Mouse (Mus musculus): ENCODE measurements around the gene Aldh1a3. TPM values are rescaled to one million over a fixed set of nuclear protein-coding genes. Genes with fewer than 3 reads are reported as not detected.

Aldh1a3 gene
- polyA plus RNA-seq, 1 experiment = 2.0 TPM

DNA sequence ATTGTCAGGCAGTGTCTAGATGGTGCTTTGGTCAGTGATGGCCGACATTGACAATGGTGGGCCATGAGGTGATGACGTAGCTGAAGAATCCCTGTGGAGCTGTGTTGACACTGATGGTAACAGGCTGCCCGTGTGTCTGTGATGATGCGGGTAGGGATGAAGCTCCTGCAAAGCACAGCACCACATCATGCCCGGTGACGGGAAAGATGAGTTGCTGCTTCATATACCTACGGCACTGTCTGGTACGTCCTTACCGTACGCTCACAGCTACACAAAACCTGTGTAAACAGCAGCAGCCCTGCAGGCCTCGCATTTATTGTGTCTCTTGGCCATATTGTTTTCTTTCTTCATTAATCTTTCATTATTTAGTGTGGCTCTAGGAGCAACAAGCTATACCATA lies 62.8 kb downstream of the Aldh1a3 start:
- no peaks in the 10 kb centered on the region for H3K4me1 ChIP-seq (ENCODE audit: control insufficient read depth, insufficient read depth, low read length)
- TF ChIP-seq CTCF (IDR thresholded peaks at IDR 0.05; ENCODE audit: low read depth, low read length) (no peak), POLR2A (IDR thresholded peaks at IDR 0.05; ENCODE audit: insufficient read depth, low read length) (no peak), EP300 (IDR thresholded peaks at IDR 0.05; ENCODE audit: insufficient read depth, low read depth, low read length) (no peak)

DNA sequence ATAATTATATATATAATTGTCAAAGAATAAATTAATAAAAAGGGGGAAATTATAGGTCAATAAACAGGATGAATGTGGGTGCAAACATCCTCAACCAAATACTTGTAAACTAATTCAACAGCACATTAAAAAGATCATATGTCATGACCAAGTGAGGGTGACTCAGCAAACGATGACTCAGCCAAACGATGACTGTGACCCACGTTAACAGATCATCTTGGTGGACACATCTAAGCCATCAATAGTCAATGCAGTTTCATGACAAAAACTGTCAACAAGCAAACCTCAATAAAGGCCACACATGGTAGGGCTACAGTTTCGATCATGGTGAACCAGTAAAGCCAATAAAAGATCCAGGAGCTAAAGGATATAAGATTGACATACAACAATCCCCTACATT lies 68.3 kb downstream of the Aldh1a3 start:
- Histone ChIP-seq H3K9ac (ENCODE audit: low read depth, poor library complexity, severe bottlenecking) (no peak overlapping the region), H3K4me1 (ENCODE audit: control insufficient read depth, insufficient read depth, low read length) (no peaks in the 10 kb centered on the region), H3K9me3 (replicated peaks; ENCODE audit: control insufficient read depth, insufficient read depth, low read length, poor library complexity, severe bottlenecking) (no peaks in the 10 kb centered on the region), H3K4me3 (ENCODE audit: low read depth, low read length) (no peak overlapping the region), H3K36me3 (ENCODE audit: control insufficient read depth, insufficient read depth, low read length, poor library complexity, severe bottlenecking) (no peaks in the 10 kb centered on the region), H3K27me3 (ENCODE audit: control insufficient read depth, insufficient read depth, low read length, poor library complexity, severe bottlenecking) (no peaks in the 10 kb centered on the region), H3K27ac (ENCODE audit: insufficient read depth, low read length) (no peak overlapping the region)
- no peak for TF ChIP-seq EP300 (IDR thresholded peaks at IDR 0.05; ENCODE audit: insufficient read depth, low read depth, low read length)
- no peak for TF ChIP-seq POLR2A (IDR thresholded peaks at IDR 0.05; ENCODE audit: insufficient read depth, low read length)

More for the DNA sequence above, 62.8 kb downstream of the Aldh1a3 start:
- H3K9me3 ChIP-seq (replicated peaks; ENCODE audit: control insufficient read depth, insufficient read depth, low read length, poor library complexity, severe bottlenecking) = no peaks in the 10 kb centered on the region
- H3K9ac ChIP-seq (ENCODE audit: low read depth, poor library complexity, severe bottlenecking) = no peak overlapping the region
- no peaks in the 10 kb centered on the region for H3K27me3 ChIP-seq (ENCODE audit: control insufficient read depth, insufficient read depth, low read length, poor library complexity, severe bottlenecking)
- H3K36me3 ChIP-seq (ENCODE audit: control insufficient read depth, insufficient read depth, low read length, poor library complexity, severe bottlenecking) = no peaks in the 10 kb centered on the region
- no peak overlapping the region for H3K27ac ChIP-seq (ENCODE audit: insufficient read depth, low read length)
- no peak overlapping the region for H3K4me3 ChIP-seq (ENCODE audit: low read depth, low read length)

DNA sequence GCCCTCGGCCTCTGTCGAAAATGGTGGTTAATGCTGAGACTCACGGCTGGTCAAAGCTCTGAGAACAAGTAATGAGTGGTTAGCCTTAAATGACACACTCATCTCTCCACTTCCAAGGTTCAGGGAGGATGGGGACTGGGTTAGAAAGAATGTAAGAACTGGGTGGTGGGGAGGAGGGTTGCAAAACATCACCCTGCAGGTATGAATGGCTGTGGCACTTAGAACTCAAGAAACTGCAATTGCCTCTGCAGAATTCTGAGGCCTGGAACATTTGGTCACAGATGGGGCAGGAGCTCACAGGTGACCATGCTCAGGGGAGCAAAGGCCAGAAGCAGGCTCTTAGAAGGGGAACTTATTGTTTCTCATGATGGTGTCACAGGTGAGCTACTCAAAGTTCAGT lies 68.9 kb downstream of the Aldh1a3 start:
- Histone ChIP-seq H3K9me3 (replicated peaks; ENCODE audit: control insufficient read depth, insufficient read depth, low read length, poor library complexity, severe bottlenecking) (no peaks in the 10 kb centered on the region), H3K36me3 (ENCODE audit: control insufficient read depth, insufficient read depth, low read length, poor library complexity, severe bottlenecking) (no peaks in the 10 kb centered on the region), H3K9ac (ENCODE audit: low read depth, poor library complexity, severe bottlenecking) (no peak overlapping the region), H3K27ac (ENCODE audit: insufficient read depth, low read length) (no peak overlapping the region), H3K27me3 (ENCODE audit: control insufficient read depth, insufficient read depth, low read length, poor library complexity, severe bottlenecking) (no peaks in the 10 kb centered on the region), H3K4me3 (ENCODE audit: low read depth, low read length) (no peak overlapping the region), H3K4me1 (ENCODE audit: control insufficient read depth, insufficient read depth, low read length) (no peaks in the 10 kb centered on the region)
- TF ChIP-seq CTCF (IDR thresholded peaks at IDR 0.05; ENCODE audit: low read depth, low read length) (no peak), POLR2A (IDR thresholded peaks at IDR 0.05; ENCODE audit: insufficient read depth, low read length) (no peak), EP300 (IDR thresholded peaks at IDR 0.05; ENCODE audit: insufficient read depth, low read depth, low read length) (no peak)

DNA sequence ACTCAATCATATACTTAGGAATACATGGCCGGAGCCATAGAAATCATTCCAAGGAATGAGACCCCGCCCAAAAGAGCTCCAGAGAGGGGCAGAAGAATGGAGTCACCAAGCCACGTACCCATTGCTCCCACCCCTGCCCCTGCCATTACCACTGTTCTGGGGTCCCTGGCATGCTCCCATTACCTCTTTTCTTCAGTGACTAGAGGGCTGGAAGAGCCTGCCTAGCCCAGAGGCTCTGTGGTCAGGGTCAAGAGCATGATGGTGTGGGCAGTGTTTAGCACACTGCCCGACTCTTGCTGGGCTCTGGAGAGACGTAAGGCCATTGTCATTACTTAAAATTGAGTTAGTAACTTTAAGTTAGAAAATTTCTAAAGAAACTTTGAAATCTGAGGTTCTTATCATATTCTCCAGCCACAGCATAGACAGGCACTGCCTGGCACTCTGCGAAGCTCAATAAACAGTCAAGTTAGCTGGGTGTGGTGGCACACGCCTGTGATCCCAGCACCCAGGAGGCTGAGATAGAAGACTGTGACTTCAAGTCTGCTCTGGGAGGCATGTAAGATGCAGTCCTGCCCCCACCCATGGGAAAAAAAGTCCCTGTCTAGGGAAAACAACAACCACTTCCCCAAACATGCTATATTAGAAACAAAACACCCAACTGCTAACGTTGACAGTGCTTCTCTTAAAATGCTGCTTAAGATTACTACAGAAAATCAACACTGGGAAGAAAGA lies 71.4 kb downstream of the Aldh1a3 start:
- H3K9ac ChIP-seq (ENCODE audit: low read depth, poor library complexity, severe bottlenecking) = no peak overlapping the region
- H3K9me3 ChIP-seq (replicated peaks; ENCODE audit: control insufficient read depth, insufficient read depth, low read length, poor library complexity, severe bottlenecking) = no peaks in the 10 kb centered on the region
- H3K27me3 ChIP-seq (ENCODE audit: control insufficient read depth, insufficient read depth, low read length, poor library complexity, severe bottlenecking) = no peaks in the 10 kb centered on the region
- no peaks in the 10 kb centered on the region for H3K36me3 ChIP-seq (ENCODE audit: control insufficient read depth, insufficient read depth, low read length, poor library complexity, severe bottlenecking)
- H3K4me1 ChIP-seq (ENCODE audit: control insufficient read depth, insufficient read depth, low read length) = no peaks in the 10 kb centered on the region
- no peak overlapping the region for H3K27ac ChIP-seq (ENCODE audit: insufficient read depth, low read length)
- TF ChIP-seq CTCF (IDR thresholded peaks at IDR 0.05; ENCODE audit: low read depth, low read length) (no peak), EP300 (IDR thresholded peaks at IDR 0.05; ENCODE audit: insufficient read depth, low read depth, low read length) (no peak), POLR2A (IDR thresholded peaks at IDR 0.05; ENCODE audit: insufficient read depth, low read length) (no peak)
- H3K4me3 ChIP-seq (ENCODE audit: low read depth, low read length) = no peak overlapping the region

DNA sequence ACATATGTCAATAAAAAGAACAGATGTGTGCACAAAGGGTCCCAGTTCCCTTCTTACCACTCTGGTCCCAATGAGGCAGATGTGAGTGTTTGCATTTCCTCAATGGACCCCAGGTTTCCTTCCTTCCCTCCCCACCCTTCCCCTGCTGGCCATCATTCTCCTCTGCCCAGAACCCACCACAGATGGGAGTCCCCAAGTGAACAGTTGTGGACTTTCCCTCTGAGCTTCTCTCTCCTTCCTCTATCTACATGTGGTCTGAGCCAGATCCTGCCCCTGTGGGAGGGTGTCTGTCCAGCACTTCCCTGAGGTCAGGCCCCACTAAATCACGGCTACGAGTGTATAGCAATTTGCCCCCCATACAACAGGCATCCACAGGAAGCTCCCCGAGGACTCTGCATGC lies 72.4 kb downstream of the Aldh1a3 start:
- Histone ChIP-seq H3K27me3 (ENCODE audit: control insufficient read depth, insufficient read depth, low read length, poor library complexity, severe bottlenecking) (no peaks in the 10 kb centered on the region), H3K36me3 (ENCODE audit: control insufficient read depth, insufficient read depth, low read length, poor library complexity, severe bottlenecking) (no peaks in the 10 kb centered on the region), H3K27ac (ENCODE audit: insufficient read depth, low read length) (no peak overlapping the region), H3K4me1 (ENCODE audit: control insufficient read depth, insufficient read depth, low read length) (no peaks in the 10 kb centered on the region), H3K4me3 (ENCODE audit: low read depth, low read length) (no peak overlapping the region), H3K9ac (ENCODE audit: low read depth, poor library complexity, severe bottlenecking) (no peak overlapping the region), H3K9me3 (replicated peaks; ENCODE audit: control insufficient read depth, insufficient read depth, low read length, poor library complexity, severe bottlenecking) (no peaks in the 10 kb centered on the region)
- TF ChIP-seq CTCF (IDR thresholded peaks at IDR 0.05; ENCODE audit: low read depth, low read length) = no peak
- no peak for TF ChIP-seq POLR2A (IDR thresholded peaks at IDR 0.05; ENCODE audit: insufficient read depth, low read length)
- no peak for TF ChIP-seq EP300 (IDR thresholded peaks at IDR 0.05; ENCODE audit: insufficient read depth, low read depth, low read length)

DNA sequence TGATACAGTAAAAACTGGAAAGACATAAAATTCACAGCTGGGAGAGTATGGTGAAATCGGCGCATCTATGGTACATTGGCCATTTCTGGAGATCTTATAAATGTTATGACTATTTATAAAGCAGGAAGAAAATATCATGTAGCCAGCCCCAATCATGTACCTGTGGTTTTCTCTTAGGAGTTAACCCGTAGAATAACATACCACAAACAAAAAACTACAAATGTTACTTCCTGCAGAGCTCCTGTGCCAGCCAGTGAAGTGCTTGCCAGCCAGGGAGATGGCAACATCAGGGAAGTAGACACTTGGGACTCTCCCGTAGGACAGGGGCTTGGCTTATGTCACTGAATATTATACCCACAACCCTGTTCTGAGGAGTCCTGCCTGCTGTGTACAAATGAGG lies 76.2 kb downstream of the Aldh1a3 start:
- no peak overlapping the region for H3K4me3 ChIP-seq (ENCODE audit: low read depth, low read length)
- no peaks in the 10 kb centered on the region for H3K27me3 ChIP-seq (ENCODE audit: control insufficient read depth, insufficient read depth, low read length, poor library complexity, severe bottlenecking)
- no peak overlapping the region for H3K9ac ChIP-seq (ENCODE audit: low read depth, poor library complexity, severe bottlenecking)
- no peak overlapping the region for H3K27ac ChIP-seq (ENCODE audit: insufficient read depth, low read length)
- H3K36me3 ChIP-seq (ENCODE audit: control insufficient read depth, insufficient read depth, low read length, poor library complexity, severe bottlenecking) = no peaks in the 10 kb centered on the region
- no peaks in the 10 kb centered on the region for H3K4me1 ChIP-seq (ENCODE audit: control insufficient read depth, insufficient read depth, low read length)
- TF ChIP-seq CTCF (IDR thresholded peaks at IDR 0.05; ENCODE audit: low read depth, low read length) (no peak), EP300 (IDR thresholded peaks at IDR 0.05; ENCODE audit: insufficient read depth, low read depth, low read length) (no peak), POLR2A (IDR thresholded peaks at IDR 0.05; ENCODE audit: insufficient read depth, low read length) (no peak)
- no peaks in the 10 kb centered on the region for H3K9me3 ChIP-seq (replicated peaks; ENCODE audit: control insufficient read depth, insufficient read depth, low read length, poor library complexity, severe bottlenecking)

Measured in ES-Bruce4 (cell line).